Mouse (Mus musculus): Measurements from ENCODE around the gene Kat7. TPM values are rescaled to one million over a fixed set of nuclear protein-coding genes. Genes with fewer than 3 reads are reported as not detected.

The Kat7 gene
- polyA plus RNA-seq, 1 experiment = 55.5 TPM

- WGBS = 86% methylated on average over 12 of the region's 12 CpGs
- peaks cover 75% of the 10 kb centered on the region for H3K36me3 ChIP-seq (ENCODE audit: control insufficient read depth, insufficient read depth, low read length)
These were observed 10.2 kb downstream of the Kat7 start for GRCm38 (mm10) chr11:95299886-95300285.

GRCm38 (mm10) chr11:95298146-95298545 is 11.9 kb downstream of the Kat7 start:
- TF ChIP-seq POLR2A (IDR thresholded peaks at IDR 0.05; ENCODE audit: control insufficient read depth, extremely low read depth, insufficient read depth, low read length, poor library complexity) = no peak
- no peak for TF ChIP-seq CTCF (IDR thresholded peaks at IDR 0.05; ENCODE audit: borderline replicate concordance, control insufficient read depth, extremely low read depth, insufficient read depth, low read length, poor library complexity)
- peaks cover 83% of the 10 kb centered on the region for H3K36me3 ChIP-seq (ENCODE audit: control insufficient read depth, insufficient read depth, low read length)
- H3K4me3 ChIP-seq (ENCODE audit: control insufficient read depth, insufficient read depth, low read length) = no peak overlapping the region
- peak; percentile 14 for DNase-seq
- 7% methylated on average over 2 of the region's 2 CpGs for WGBS
- no peaks in the 10 kb centered on the region for H3K4me1 ChIP-seq (replicated peaks; ENCODE audit: control insufficient read depth, insufficient read depth, low read length)
- no peak overlapping the region for H3K27ac ChIP-seq (ENCODE audit: control insufficient read depth, insufficient read depth, low read length)
- H3K27me3 ChIP-seq (ENCODE audit: control insufficient read depth, insufficient read depth, low read length) = no peaks in the 10 kb centered on the region

More at GRCm38 (mm10) chr11:95299886-95300285, 10.2 kb downstream of the Kat7 start:
- Histone ChIP-seq H3K27ac (ENCODE audit: control insufficient read depth, insufficient read depth, low read length) (no peak overlapping the region), H3K4me3 (ENCODE audit: control insufficient read depth, insufficient read depth, low read length) (no peak overlapping the region), H3K27me3 (ENCODE audit: control insufficient read depth, insufficient read depth, low read length) (no peaks in the 10 kb centered on the region), H3K4me1 (replicated peaks; ENCODE audit: control insufficient read depth, insufficient read depth, low read length) (no peaks in the 10 kb centered on the region)
- DNase-seq = no peak
- no peak for TF ChIP-seq POLR2A (IDR thresholded peaks at IDR 0.05; ENCODE audit: control insufficient read depth, extremely low read depth, insufficient read depth, low read length, poor library complexity)
- no peak for TF ChIP-seq CTCF (IDR thresholded peaks at IDR 0.05; ENCODE audit: borderline replicate concordance, control insufficient read depth, extremely low read depth, insufficient read depth, low read length, poor library complexity)

- 98% methylated on average over 13 of the region's 13 CpGs for WGBS
- no peak for DNase-seq
- Histone ChIP-seq H3K4me1 (replicated peaks; ENCODE audit: control insufficient read depth, insufficient read depth, low read length) (no peaks in the 10 kb centered on the region), H3K27ac (ENCODE audit: control insufficient read depth, insufficient read depth, low read length) (no peak overlapping the region), H3K4me3 (ENCODE audit: control insufficient read depth, insufficient read depth, low read length) (no peak overlapping the region), H3K36me3 (ENCODE audit: control insufficient read depth, insufficient read depth, low read length) (peaks cover 80% of the 10 kb centered on the region), H3K27me3 (ENCODE audit: control insufficient read depth, insufficient read depth, low read length) (no peaks in the 10 kb centered on the region)
- no peak for TF ChIP-seq CTCF (IDR thresholded peaks at IDR 0.05; ENCODE audit: borderline replicate concordance, control insufficient read depth, extremely low read depth, insufficient read depth, low read length, poor library complexity)
- no peak for TF ChIP-seq POLR2A (IDR thresholded peaks at IDR 0.05; ENCODE audit: control insufficient read depth, extremely low read depth, insufficient read depth, low read length, poor library complexity)
These were observed 14.3 kb downstream of the Kat7 start for GRCm38 (mm10) chr11:95295736-95296135.

GRCm38 (mm10) chr11:95293017-95293624 is 16.9 kb downstream of the Kat7 start:
- TF ChIP-seq POLR2A (IDR thresholded peaks at IDR 0.05; ENCODE audit: control insufficient read depth, extremely low read depth, insufficient read depth, low read length, poor library complexity) (no peak), CTCF (IDR thresholded peaks at IDR 0.05; ENCODE audit: borderline replicate concordance, control insufficient read depth, extremely low read depth, insufficient read depth, low read length, poor library complexity) (no peak)
- H3K4me3 ChIP-seq (ENCODE audit: control insufficient read depth, insufficient read depth, low read length) = no peak overlapping the region
- WGBS = 37% methylated on average over 8 of the region's 8 CpGs
- no peak for DNase-seq
- H3K27ac ChIP-seq (ENCODE audit: control insufficient read depth, insufficient read depth, low read length) = no peak overlapping the region; the same call in 1 of the 2 replicates
- H3K27me3 ChIP-seq (ENCODE audit: control insufficient read depth, insufficient read depth, low read length) = no peaks in the 10 kb centered on the region
- no peaks in the 10 kb centered on the region for H3K4me1 ChIP-seq (replicated peaks; ENCODE audit: control insufficient read depth, insufficient read depth, low read length)
- H3K36me3 ChIP-seq (ENCODE audit: control insufficient read depth, insufficient read depth, low read length) = peaks cover 83% of the 10 kb centered on the region

GRCm38 (mm10) chr11:95291998-95292397 is 18.0 kb downstream of the Kat7 start:
- H3K4me3 ChIP-seq (ENCODE audit: control insufficient read depth, insufficient read depth, low read length) = no peak overlapping the region
- TF ChIP-seq POLR2A (IDR thresholded peaks at IDR 0.05; ENCODE audit: control insufficient read depth, extremely low read depth, insufficient read depth, low read length, poor library complexity) = no peak
- no peak for TF ChIP-seq CTCF (IDR thresholded peaks at IDR 0.05; ENCODE audit: borderline replicate concordance, control insufficient read depth, extremely low read depth, insufficient read depth, low read length, poor library complexity)
- H3K36me3 ChIP-seq (ENCODE audit: control insufficient read depth, insufficient read depth, low read length) = peaks cover 85% of the 10 kb centered on the region
- 55% methylated on average over 4 of the region's 4 CpGs for WGBS
- H3K27me3 ChIP-seq (ENCODE audit: control insufficient read depth, insufficient read depth, low read length) = no peaks in the 10 kb centered on the region
- H3K4me1 ChIP-seq (replicated peaks; ENCODE audit: control insufficient read depth, insufficient read depth, low read length) = no peaks in the 10 kb centered on the region
- H3K27ac ChIP-seq (ENCODE audit: control insufficient read depth, insufficient read depth, low read length) = no peak overlapping the region
- DNase-seq = no peak

GRCm38 (mm10) chr11:95282331-95282730 is 27.7 kb downstream of the Kat7 start:
- Histone ChIP-seq H3K27ac (ENCODE audit: control insufficient read depth, insufficient read depth, low read length) (no peak overlapping the region), H3K4me1 (replicated peaks; ENCODE audit: control insufficient read depth, insufficient read depth, low read length) (no peaks in the 10 kb centered on the region), H3K36me3 (ENCODE audit: control insufficient read depth, insufficient read depth, low read length) (peaks cover 98% of the 10 kb centered on the region), H3K4me3 (ENCODE audit: control insufficient read depth, insufficient read depth, low read length) (no peak overlapping the region), H3K27me3 (ENCODE audit: control insufficient read depth, insufficient read depth, low read length) (no peaks in the 10 kb centered on the region)
- DNase-seq = no peak
- WGBS = 98% methylated on average over 5 of the region's 5 CpGs
- TF ChIP-seq POLR2A (IDR thresholded peaks at IDR 0.05; ENCODE audit: control insufficient read depth, extremely low read depth, insufficient read depth, low read length, poor library complexity) (no peak), CTCF (IDR thresholded peaks at IDR 0.05; ENCODE audit: borderline replicate concordance, control insufficient read depth, extremely low read depth, insufficient read depth, low read length, poor library complexity) (no peak)

Data from thymus, adult 2 months (tissue).